Mouse (Mus musculus): ENCODE measurements around the gene Gm42906. TPM values are rescaled to one million over a fixed set of nuclear protein-coding genes. Genes with fewer than 3 reads are reported as not detected.
A peak's percentile ranks its signal among the peaks of the same experiment; 100 is the strongest.

Gene Gm42906
- total RNA-seq, 2 experiments from 2014 or later, result not detected

GRCm38 (mm10) chr5:151166266-151166665, 261.7 kb downstream of the Gm42906 start:
- no peak for ATAC-seq (replicated peaks; ENCODE audit: poor library complexity, severe bottlenecking)

GRCm38 (mm10) chr5:151165381-151166016, 262.5 kb downstream of the Gm42906 start:
- ATAC-seq (replicated peaks; ENCODE audit: poor library complexity, severe bottlenecking), result no peak

- no peak for ATAC-seq (replicated peaks; ENCODE audit: poor library complexity, severe bottlenecking)
These were observed 263.1 kb downstream of the Gm42906 start for GRCm38 (mm10) chr5:151164815-151165214.

- ATAC-seq (replicated peaks; ENCODE audit: poor library complexity, severe bottlenecking), result no peak
These were observed 265.3 kb downstream of the Gm42906 start for GRCm38 (mm10) chr5:151162642-151163041.

- no peak for ATAC-seq (replicated peaks; ENCODE audit: poor library complexity, severe bottlenecking)
These were observed 272.7 kb downstream of the Gm42906 start for GRCm38 (mm10) chr5:151155247-151155646.

GRCm38 (mm10) chr5:151154780-151155179, 273.2 kb downstream of the Gm42906 start:
- ATAC-seq (replicated peaks; ENCODE audit: poor library complexity, severe bottlenecking), result no peak

GRCm38 (mm10) chr5:151154030-151154429, 273.9 kb downstream of the Gm42906 start:
- ATAC-seq (replicated peaks; ENCODE audit: poor library complexity, severe bottlenecking), result no peak

GRCm38 (mm10) chr5:151151549-151151948, 276.4 kb downstream of the Gm42906 start:
- ATAC-seq (replicated peaks; ENCODE audit: poor library complexity, severe bottlenecking), result no peak

- no peak for ATAC-seq (replicated peaks; ENCODE audit: poor library complexity, severe bottlenecking)
These were observed 278.5 kb downstream of the Gm42906 start for GRCm38 (mm10) chr5:151149509-151149908.

GRCm38 (mm10) chr5:151148079-151148478, 279.9 kb downstream of the Gm42906 start:
- no peak for ATAC-seq (replicated peaks; ENCODE audit: poor library complexity, severe bottlenecking)

- no peak for ATAC-seq (replicated peaks; ENCODE audit: poor library complexity, severe bottlenecking)
These were observed 282.2 kb downstream of the Gm42906 start for GRCm38 (mm10) chr5:151145807-151146206.

GRCm38 (mm10) chr5:151143955-151144354, 284.0 kb downstream of the Gm42906 start:
- ATAC-seq (replicated peaks; ENCODE audit: poor library complexity, severe bottlenecking), result no peak

- no peak for ATAC-seq (replicated peaks; ENCODE audit: poor library complexity, severe bottlenecking)
These were observed 285.0 kb downstream of the Gm42906 start for GRCm38 (mm10) chr5:151142671-151143601.

GRCm38 (mm10) chr5:151142241-151142640, 285.7 kb downstream of the Gm42906 start:
- ATAC-seq (replicated peaks; ENCODE audit: poor library complexity, severe bottlenecking), result peak; percentile 75

- no peak for ATAC-seq (replicated peaks; ENCODE audit: poor library complexity, severe bottlenecking)
These were observed 290.1 kb downstream of the Gm42906 start for GRCm38 (mm10) chr5:151137901-151138300.

- ATAC-seq (replicated peaks; ENCODE audit: poor library complexity, severe bottlenecking), result no peak
These were observed 290.7 kb downstream of the Gm42906 start for GRCm38 (mm10) chr5:151137311-151137710.

- no peak for ATAC-seq (replicated peaks; ENCODE audit: poor library complexity, severe bottlenecking)
These were observed 292.0 kb downstream of the Gm42906 start for GRCm38 (mm10) chr5:151135965-151136364.

- no peak for ATAC-seq (replicated peaks; ENCODE audit: poor library complexity, severe bottlenecking)
These were observed 292.7 kb downstream of the Gm42906 start for GRCm38 (mm10) chr5:151135078-151135826.

GRCm38 (mm10) chr5:151134202-151134601, 293.8 kb downstream of the Gm42906 start:
- ATAC-seq (replicated peaks; ENCODE audit: poor library complexity, severe bottlenecking), result no peak

- no peak for ATAC-seq (replicated peaks; ENCODE audit: poor library complexity, severe bottlenecking)
These were observed 294.2 kb downstream of the Gm42906 start for GRCm38 (mm10) chr5:151133744-151134143.

- ATAC-seq (replicated peaks; ENCODE audit: poor library complexity, severe bottlenecking), result no peak
These were observed 298.2 kb downstream of the Gm42906 start for GRCm38 (mm10) chr5:151129762-151130161.

Data from granulocyte monocyte progenitor cell, adult 5-6 weeks (primary cell).